Mouse (Mus musculus): ENCODE data around the gene Mme.

The Mme gene

DNA sequence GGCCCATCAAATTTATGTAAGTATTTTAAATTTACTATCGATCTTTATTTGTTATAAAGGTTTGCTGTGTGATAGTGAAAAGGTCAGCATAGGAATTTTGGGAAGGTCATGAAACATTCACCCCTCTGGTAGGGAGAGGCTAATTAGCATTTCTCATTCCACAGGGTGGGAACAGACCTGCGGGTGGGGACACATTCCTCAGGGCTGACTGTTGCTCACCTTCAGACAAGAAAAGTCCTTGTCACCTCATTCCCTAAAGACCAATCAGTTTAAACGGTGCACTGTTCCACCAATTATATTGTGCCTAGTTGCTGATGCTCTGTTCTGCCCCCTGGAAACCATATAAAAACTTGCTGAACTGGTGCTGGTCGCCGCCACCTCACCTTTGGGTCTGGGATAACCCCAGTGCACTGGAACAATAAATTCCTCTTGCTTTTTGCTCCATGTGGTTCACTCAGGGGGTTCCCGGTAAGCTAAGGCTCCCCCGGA, at the start of gene Mme:
TSS of gene Mme (plus strand) at position 439 of the 489 bp plus-strand sequence.
- DNase-seq: no peak

DNA sequence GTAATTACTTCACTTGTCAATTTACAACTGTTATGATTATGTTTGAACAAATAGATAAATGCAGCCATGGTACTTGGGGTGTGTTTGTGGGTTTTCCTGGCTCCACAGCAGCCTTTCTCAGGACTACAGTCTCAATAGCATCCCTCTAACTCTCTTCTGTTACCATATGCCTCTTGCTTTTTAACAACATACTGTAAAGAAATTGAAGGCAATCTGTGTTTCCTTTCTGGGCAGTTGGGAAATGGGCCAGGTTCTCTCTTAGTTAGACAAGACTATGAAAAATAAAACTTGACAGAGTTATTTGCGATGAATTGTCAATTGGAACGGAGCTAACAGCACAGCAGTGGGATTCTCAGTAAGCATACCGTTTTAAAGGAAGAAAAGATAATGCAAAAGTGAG, 44.8 kb upstream of the Mme start:
- no peak for DNase-seq

DNA sequence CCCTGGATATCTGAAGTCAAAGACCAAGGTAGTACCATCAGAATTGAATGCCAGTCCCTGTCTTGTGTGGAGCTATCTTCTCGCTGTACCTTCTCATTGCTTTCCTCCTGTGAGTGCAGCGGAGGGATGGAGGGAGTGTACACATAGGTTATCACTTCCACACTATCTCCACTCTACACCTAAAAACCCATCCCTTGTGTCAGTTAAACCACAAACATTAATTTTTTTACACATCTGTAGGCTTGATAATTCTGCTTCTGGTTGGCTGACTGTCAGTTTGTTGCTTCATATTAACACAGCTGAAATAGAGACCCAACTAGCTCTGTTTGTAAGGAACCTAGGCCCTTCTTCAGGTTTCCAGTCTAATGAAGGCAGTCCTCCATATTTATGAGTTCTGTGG, 43.3 kb upstream of the Mme start:
- DNase-seq: no peak

DNA sequence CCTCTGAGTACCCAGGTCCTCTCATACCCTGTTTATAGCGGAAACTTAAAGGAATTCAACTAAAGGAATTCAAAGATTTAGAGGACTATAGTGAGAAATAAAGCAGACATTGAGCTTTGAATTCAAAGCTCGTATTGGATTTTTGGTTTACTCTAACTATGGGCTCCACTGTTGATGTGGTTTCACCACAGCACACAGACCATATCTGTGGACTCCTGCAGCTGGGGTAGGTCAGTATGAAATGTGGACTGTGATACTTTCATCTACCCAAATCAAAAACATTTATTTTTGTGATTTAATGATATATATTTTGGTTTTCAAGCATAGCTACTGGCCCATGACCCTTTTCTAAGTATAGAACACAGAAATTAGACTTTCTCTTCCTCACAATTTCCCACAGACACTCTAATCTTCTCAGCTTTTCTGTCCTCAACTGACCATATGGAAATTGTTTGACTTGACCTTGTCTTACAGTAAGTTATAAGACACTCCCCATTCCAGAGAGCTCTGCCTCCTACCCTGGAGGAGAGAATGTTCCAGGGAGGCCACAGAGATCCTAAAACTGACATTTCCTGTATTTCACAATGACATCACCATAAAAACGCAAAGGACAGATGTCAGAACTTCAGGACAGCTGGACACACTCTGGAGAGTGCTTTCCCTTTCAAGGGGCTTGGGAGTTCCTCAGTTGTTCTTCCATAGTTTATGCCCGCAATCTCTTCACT, 19.3 kb upstream of the Mme start:
- no peak for DNase-seq

DNA sequence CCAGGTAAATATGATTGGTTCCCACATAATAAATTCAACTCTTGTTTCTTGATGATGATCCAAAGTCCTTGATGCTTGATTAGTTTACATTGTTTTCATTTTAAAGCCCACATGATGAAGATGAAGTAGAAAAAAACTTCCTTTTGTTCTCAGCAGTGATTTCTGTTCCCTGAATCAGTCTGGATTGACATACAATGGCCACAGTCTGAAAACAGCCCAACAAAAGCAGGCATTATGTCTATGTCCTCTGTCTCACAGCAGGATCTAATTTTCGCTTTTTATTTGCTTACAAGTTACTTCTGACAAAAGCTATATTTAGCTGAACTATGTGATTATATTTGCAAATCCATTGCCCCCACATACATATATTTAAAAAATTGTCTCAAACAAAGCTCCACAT, 17.7 kb upstream of the Mme start:
- no peak for DNase-seq

DNA sequence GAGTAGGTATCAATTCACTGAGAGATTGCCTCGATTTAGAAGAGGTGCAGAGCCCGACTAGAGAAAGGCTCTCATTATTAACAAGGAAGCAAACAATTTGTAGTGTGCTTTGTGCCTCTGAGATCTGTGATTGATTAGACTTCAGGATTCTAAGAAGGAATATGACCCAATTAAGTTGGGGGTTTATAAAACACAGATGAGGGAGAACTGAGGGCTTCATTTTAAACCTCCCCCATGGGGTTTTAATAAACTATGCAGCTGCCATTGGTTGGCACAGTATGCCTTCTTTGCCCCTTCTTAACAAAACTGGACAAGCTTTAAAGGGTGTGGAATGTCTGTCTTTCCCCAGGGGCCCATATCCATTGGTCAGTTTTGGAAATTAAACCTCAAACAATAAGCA, 5.4 kb upstream of the Mme start:
- no peak for DNase-seq

DNA sequence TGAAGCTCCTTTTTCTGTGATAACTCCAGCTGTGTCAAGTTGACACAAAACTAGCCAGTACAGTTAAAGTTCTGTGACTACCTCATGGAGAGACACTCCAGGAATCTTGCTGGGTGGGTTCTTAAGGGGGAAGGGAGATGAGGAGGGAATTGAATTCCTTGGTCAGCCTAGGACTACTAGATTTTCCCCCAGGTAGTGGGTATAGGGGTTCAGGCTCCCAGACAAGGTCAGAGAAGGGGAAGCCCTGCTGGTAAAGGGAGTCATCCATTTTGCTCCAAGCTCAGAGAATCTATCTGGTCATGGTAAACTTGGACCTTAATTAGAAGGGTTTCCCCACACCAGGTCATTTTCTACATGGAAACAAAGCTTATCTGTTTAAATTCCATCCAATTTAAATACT, 2.4 kb downstream of the Mme start:
- no peak for DNase-seq

DNA sequence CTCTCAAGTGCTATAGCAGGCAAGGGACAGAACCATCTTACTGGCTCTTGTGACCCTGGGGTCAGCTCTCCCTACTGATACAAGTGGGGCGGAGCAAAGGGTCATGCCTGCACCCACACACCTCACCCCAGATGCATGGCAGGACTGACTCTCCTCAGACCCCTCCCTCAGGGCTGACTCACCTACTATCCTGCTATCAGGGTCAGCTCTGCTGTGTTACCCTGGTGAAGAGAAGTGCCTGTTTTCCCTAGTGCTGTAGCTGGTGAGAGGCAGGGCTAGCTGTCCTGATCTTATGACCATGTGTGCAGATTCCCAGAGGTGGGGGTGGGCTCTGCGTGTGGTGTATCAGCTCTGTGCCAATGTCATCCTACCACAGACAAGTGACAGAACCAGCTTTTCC, 30.8 kb downstream of the Mme start:
- DNase-seq: no peak

DNA sequence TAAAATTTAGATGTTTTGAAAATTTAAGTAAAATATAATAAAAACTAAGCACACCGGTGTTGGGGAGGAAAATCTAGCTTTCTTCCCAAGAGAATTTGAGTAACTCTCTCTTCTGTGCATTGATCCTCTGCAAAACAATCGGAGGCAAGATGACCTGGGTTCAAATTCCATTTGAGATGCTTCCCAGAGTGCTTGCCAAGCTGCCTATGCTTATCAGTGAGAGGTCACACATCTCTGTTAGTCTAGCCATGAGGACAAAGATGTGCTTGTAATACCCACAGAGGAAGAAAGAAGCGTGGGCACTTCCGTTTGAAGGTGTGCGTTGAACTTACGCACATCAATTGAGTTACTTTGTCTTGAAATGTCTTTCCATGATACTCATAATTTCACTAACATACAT, 53.0 kb downstream of the Mme start:
- DNase-seq: no peak

DNA sequence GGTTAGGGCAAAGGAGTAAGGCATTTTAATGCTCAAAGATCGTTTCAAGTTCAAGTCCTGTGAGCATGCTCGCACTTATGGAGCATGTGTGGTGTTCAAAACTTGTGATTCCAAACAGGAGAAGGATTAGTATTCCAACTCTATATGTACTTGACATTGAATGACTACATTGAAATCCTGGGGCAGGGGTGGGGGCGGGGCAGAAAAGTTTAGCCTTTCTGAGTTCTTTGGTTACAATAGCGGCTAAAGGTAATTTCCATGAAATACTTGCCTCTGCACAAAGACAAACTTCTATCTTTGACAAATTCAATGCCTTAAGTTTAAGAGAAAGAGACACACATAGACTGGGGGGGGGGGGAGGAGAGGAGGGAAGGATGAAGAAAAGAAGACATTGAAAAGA, 53.5 kb downstream of the Mme start:
- no peak for DNase-seq

DNA sequence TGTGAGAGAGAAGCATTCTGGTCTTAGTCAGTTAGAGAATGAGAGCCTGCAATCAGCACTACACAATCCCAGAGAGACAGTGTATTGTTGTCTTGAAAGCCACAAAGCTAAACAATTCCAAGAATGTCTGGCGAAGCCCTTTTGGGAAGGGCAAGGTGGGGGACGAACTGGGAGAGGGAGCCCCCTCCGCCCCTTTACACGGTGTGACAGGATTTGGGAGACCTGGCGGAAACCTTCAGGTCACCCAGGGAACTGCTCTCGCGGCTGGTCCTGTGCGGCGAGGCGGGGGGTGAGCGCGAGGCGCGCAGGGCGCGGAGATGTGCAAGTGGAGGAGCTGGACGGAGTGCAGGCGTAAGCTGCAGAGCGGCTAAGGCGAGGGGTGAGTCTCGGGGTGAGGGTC, 53.9 kb downstream of the Mme start:
- DNase-seq: peak; percentile 10 to 19

DNA sequence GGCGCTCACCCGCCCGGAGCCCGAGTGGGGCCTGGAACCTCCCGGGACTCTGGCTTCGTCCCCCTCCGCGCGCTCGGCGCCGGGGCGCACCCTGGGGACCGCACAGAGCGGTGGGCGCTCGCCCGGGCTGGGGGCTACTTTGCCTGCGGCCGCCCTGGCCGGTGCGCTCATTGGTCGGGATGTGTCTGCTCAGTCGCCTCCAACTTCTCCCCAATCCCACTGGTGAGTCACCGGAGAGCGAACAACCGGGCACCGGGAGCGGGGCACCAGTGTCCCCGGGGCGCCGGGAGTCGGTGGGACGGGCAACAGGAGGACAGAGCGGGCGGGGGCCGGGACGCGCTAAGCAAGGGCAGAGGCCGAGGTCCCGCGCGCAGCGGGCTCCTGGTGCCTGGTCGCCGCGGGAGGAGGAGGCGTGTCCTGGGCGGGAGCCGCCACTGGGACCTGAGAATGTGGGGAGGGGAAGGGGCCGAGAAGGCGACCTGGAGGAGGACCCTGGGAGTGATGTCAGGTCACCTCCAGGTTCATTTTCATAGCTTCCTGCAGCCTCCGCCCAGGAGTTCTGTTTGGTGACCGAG, 54.4 kb downstream of the Mme start:
- peak; percentile 10 to 20 for DNase-seq

DNA sequence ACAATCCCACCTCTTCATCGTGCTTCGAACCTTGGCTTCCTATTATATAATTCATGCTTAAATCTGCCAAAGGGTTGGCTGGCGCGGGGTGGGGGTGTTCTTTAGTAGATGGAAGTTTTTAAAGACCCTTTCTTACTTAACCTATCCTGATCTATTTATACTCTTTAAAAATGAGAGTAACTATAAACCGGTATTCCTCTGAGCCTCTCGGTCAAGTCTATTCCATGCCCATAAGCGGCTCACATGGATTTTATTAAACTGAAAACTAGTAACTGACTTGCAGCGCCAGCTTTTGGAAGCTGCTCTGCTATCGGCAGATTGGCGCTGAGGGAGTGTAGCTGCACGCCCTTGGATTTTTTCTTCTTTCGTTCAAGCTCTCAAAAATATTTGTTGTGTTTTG, 55.1 kb downstream of the Mme start:
- DNase-seq: no peak

DNA sequence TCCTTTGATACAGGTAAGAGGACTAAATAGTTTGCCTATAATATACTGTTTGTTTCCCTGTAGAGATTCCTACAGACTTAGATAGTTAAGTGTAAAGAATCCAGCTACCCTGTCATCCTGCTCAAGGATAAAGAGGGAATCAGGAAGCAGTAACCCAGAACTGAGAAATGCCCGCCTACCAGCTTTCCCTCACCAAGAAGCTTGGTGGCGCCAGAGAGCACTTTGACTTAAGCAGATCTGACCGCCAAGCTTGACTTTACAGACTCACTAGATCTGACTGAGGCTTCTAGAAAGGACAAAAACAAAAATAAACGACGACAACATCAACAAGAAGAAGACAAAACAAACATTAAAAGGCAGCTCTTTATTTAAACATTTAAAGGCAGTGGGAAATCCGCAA, 56.5 kb downstream of the Mme start:
- peak; percentile 42 to 51 for DNase-seq

DNA sequence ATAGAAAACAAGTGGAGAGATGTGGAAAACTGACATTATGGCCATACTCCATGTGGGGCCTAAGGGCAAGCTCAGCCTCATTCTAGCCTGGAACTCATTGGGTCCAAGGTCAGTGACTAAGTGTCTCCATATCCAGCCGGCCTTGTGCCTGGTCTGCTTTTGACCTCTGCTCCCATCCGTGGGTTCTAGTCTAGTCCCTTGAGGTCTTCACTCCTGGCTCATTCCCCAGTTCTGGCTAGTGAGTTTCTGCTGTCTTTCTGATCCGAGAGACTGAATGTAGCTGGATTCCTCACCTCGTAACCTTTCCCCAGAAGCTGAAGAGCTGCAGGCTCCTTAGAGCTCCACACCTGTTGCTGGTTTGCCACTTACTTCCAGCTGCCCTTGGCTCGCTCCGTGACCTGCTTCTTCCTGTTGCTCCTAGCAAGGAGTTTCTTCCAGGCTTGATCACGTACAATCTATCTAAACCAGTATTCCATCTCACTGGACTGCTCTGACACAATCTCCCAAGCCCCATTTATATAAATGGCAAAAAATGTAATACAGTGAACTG, 73.9 kb downstream of the Mme start:
- DNase-seq: no peak

DNA sequence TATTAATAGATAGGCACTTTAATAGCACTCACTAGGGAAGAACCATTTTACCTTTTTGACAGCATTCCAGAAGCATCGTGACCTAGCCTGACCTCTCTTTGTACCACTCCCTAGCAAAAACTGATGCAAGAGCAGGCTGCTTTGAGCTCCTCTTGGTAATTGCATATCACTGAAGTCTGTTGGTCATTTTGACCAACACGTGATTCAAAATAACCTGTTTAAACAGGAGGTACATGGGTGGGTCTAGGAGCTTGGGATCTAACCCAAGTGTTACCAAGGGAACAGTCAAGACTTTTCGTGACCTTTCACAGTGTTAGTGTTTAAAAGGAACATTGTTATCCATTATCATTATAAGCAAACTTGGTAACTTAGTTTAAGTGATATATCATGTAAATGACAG, 76.2 kb downstream of the Mme start:
- DNase-seq: no peak

DNA sequence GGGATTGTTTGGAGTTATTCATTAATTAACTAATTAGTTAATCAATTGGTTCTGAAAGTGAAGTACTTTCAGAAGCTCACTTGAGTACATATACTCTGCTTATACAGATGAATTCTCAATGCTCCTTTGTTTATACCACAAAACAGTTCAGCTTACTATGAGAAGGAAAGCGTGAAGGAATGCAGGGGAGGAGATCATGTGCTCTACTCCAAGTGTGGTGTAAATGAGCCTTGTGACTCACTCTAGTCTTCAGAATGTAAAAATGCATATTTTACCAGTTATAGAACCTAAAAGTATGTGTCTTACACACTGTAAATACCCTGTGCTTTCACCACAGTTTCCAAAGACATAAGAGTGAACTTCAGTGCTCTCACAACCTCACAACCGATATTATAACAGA, 84.3 kb downstream of the Mme start:
- no peak for DNase-seq

DNA sequence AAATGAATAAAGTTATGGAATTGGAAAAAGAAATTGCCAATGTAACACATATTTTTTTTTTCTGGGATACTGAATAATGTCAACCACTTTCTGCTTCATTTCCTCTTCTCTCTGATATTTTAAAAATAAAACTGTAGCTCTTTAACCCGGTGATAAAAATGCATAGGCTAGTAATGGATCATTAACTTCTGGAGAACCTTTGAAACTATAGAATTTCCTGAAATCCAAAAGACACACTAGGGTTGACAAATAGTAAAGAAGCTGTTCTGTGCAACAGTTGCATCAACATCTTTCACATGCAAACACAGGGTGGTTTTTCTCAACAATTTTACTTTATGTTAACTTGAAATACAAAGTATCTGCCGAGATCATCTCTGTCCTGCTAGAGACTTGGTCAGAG, 98.8 kb downstream of the Mme start:
- no peak for DNase-seq

DNA sequence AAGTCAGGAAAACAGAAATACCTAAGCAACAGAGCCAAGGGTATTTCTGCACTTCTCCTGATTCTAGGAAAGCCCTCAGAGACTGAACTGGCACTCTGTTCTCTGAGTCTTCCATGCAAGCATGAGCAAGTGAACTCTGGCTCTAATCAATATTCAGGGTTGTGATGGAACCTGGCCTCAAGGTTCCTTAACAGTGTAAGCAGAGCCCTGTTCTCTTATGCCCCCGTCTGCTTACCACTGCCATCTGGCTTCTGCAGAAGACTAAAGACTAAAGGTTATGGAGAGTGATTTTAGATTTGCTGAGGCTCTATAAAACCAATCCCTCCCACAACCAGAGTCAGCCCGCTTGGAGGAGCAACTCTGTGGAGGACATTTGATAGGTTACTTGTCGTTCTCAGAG, 99.2 kb downstream of the Mme start:
- no peak for DNase-seq

DNA sequence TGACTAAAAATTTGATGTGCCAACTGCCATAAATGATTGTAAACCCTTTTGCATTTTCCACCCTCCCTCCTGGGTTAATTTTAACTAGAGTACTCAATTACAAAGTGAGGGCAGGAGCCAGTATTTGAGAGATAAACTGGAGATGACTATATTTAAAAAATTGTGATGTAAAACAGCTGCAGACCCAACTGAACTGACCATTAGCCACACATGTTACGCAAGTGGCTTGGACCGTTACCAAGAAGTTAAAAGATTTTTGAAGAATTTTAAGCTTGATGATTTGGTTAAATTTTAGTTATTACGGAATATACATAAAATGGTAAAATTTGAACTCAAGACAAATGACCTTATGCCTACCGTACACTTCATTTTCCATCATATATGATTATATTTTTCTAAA, 100.1 kb downstream of the Mme start:
- no peak for DNase-seq

DNA sequence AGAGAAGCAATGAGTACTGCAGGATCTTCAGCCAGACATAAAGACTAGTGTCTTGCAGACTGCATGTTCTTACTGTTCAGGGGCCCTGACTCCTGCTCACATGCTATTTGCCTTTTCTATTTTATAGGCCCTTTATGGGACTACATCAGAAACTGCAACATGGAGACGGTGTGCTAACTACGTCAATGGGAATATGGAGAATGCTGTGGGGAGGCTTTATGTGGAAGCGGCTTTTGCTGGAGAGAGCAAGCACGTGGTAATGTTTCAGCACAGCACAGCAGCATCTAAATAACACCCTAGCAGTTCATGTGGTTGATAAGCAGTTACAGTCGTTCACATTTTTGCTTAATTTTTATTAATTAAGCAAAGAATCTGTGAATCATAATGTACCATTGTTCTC, 103.7 kb downstream of the Mme start:
- no peak for DNase-seq

DNA sequence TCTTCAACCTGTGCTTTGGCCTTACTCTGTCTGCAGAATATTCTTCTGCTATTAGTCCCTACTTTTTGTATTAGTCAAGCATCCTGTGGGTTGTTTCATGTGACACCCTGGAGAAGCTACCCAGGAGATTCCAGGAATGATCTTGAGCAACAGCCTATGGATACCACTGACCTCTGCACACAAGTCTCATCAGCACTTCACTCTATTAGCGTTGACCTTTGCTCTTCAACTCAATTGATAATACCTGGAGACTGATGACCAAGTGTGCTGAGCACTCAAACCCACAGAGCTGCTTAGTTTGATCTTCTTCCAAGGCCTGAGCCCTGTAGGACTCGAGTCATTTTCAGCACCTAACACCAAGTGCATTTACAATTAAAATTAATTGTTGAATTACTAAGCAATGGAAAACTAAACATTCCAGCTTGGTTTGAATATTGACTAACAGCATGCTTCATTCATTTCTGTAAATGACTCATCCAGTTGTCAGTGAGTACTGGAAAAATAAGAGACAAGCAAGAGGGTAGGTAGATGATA, 107.6 kb downstream of the Mme start:
- DNase-seq: no peak

DNA sequence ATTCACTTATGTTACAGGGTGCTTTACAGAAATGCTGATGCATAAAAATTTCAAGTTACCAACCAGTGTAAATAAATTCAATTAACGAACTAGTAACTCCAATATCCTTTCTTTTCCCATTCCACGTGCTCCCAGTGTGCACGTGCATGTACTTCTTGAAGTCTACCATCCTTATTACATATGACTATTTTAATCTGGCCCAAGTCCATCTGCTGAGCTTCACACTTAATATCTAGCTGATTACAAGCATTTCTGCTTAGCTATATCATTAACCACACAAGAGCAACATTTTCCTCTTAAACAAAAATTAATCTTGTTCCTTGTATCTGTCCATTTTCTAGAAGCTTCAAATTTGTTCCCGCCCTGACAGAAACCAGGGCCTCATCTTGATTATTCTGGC, 108.9 kb downstream of the Mme start:
- DNase-seq: no peak

DNA sequence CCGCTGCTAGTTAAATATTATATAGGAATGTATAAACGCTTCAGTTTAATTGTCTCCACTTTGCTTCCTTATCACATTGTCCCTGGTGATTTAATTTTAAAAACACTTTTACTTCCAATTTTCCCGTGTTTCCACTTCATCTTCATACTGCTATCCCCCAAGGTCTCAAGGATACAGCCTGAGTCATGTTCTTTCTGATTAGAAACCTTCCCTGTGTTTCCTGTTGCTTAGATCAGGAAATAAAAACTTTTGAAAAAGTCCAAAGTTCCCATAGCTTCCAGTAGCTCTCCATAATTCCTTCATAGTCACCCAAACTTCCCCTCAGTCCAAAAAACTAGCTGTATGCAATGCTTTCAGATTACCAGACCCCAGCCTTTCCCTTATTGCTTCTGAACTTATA, 109.4 kb downstream of the Mme start:
- no peak for DNase-seq

Measured in cerebellum, postnatal 36 days (tissue).